Mouse (Mus musculus): ENCODE measurements around the gene Adamts13.

DNA sequence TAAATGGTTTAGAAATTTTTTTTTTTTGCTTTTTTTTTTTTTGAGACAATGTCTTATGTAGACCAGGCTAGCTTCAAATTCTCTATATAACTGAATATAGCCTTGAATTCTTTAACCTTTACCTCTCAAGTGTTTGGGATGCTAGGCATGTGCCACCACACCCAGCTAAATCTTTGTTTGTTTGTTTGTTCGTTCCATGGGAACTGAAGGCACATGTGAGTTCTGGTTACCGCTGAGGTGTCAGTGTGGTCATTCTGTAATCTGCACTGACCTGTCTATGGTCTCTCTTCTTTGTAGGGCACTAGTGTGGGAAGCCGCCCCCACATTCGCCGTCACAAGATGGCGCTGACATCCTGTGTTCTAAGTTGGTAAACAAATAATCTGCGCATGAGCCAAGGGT lies 24.8 kb downstream of the Adamts13 start:
- TF ChIP-seq CTCF (conservative IDR thresholded peaks at IDR 0.05; ENCODE audit: insufficient read depth, insufficient read length, low read depth, low read length) (no peak), POLR2A (IDR thresholded peaks at IDR 0.05; ENCODE audit: low read depth, low read length) (no peak)
